Mouse (Mus musculus): ENCODE results near the gene Pnliprp2. TPM values are rescaled to one million over a fixed set of nuclear protein-coding genes. Genes with fewer than 3 reads are reported as not detected.

The Pnliprp2 gene
- polyA plus RNA-seq, 1 experiment from 2014 or later: 0.11 TPM

GRCm38 (mm10) chr19:58758871-58759270 lies 648 bp upstream of the Pnliprp2 start:
- Histone ChIP-seq H3K27ac (no peak overlapping the region), H3K9me3 (replicated peaks) (no peaks in the 10 kb centered on the region), H3K27me3 (ENCODE audit: low read depth, poor library complexity, severe bottlenecking) (0 out of 2 replicates have a peak, but pooled peaks cover 8% of the 10 kb centered on the region), H3K4me3 (no peak overlapping the region), H3K4me1 (peaks cover 13% of the 10 kb centered on the region), H3K36me3 (no peaks in the 10 kb centered on the region)
- 88% methylated on average over 4 of the region's 4 CpGs for WGBS
- no peak for DNase-seq (ENCODE audit: low spot score)

- no peaks in the 10 kb centered on the region for H3K9me3 ChIP-seq (replicated peaks)
- H3K36me3 ChIP-seq: no peaks in the 10 kb centered on the region
- WGBS: 15% methylated on average over 6 of the region's 6 CpGs
- H3K27ac ChIP-seq: no peak overlapping the region
- H3K4me3 ChIP-seq: 0 out of 2 replicates have a peak overlapping the region, but pooled peaks have one; percentile 6
- DNase-seq (ENCODE audit: low spot score): no peak
- H3K27me3 ChIP-seq (ENCODE audit: low read depth, poor library complexity, severe bottlenecking): 0 out of 2 replicates have a peak, but pooled peaks cover 8% of the 10 kb centered on the region
- H3K4me1 ChIP-seq: peaks cover 22% of the 10 kb centered on the region
Observed at GRCm38 (mm10) chr19:58762316-58762715, 2.8 kb downstream of the Pnliprp2 start.

GRCm38 (mm10) chr19:58762848-58763541 lies 3.5 kb downstream of the Pnliprp2 start:
- Histone ChIP-seq H3K4me1 (peaks cover 23% of the 10 kb centered on the region), H3K4me3 (peak overlapping the region; percentile 15; the same call in 1 of the 2 replicates), H3K27me3 (ENCODE audit: low read depth, poor library complexity, severe bottlenecking) (0 out of 2 replicates have a peak, but pooled peaks cover 8% of the 10 kb centered on the region), H3K9me3 (replicated peaks) (no peaks in the 10 kb centered on the region), H3K36me3 (no peaks in the 10 kb centered on the region), H3K27ac (peak overlapping the region; percentile 70; the same call in 1 of the 2 replicates)
- DNase-seq (ENCODE audit: low spot score): peak; percentile 77
- WGBS: 4% methylated on average over 12 of the region's 12 CpGs

DNA sequence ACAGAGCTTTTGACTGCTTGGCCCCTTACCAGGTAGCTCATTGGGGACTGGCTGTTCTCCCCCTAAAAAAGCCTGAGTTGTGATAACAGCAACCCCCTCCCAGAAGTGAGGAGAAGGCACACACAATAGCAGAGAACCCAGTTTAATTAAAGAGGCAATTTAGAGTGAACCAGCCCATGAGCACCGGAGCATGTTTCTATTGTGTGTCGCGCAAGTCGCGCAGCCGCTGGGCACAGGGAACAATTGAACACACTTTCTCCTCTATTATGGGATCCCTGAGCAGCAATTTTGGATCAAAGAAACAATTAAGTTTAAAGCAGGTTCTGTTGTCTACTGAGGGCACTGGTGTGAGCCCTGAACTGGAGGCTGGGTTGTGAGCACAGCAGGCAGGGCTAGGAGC lies 7.8 kb downstream of the Pnliprp2 start:
- Histone ChIP-seq H3K27me3 (ENCODE audit: low read depth, poor library complexity, severe bottlenecking) (peaks cover 7% of the 10 kb centered on the region), H3K9me3 (replicated peaks) (no peaks in the 10 kb centered on the region), H3K4me3 (no peak overlapping the region), H3K27ac (peak overlapping the region; percentile 8; the same call in 1 of the 2 replicates), H3K36me3 (no peaks in the 10 kb centered on the region), H3K4me1 (peaks cover 21% of the 10 kb centered on the region)
- no peak for DNase-seq (ENCODE audit: low spot score)
- 94% methylated on average over 6 of the region's 6 CpGs for WGBS

- Histone ChIP-seq H3K36me3 (no peaks in the 10 kb centered on the region), H3K4me1 (no peaks in the 10 kb centered on the region), H3K27ac (no peak overlapping the region), H3K27me3 (ENCODE audit: low read depth, poor library complexity, severe bottlenecking) (no peaks in the 10 kb centered on the region), H3K4me3 (no peak overlapping the region), H3K9me3 (replicated peaks) (no peaks in the 10 kb centered on the region)
- 84% methylated on average over 5 of the region's 5 CpGs for WGBS
- DNase-seq (ENCODE audit: low spot score): no peak
Observed at GRCm38 (mm10) chr19:58776461-58776860, 16.9 kb downstream of the Pnliprp2 start.

GRCm38 (mm10) chr19:58781566-58781965 lies 22.0 kb downstream of the Pnliprp2 start:
- Histone ChIP-seq H3K36me3 (no peaks in the 10 kb centered on the region), H3K27me3 (ENCODE audit: low read depth, poor library complexity, severe bottlenecking) (no peaks in the 10 kb centered on the region), H3K4me1 (0 out of 2 replicates have a peak, but pooled peaks cover 6% of the 10 kb centered on the region), H3K9me3 (replicated peaks) (no peaks in the 10 kb centered on the region), H3K4me3 (no peak overlapping the region), H3K27ac (no peak overlapping the region)
- DNase-seq (ENCODE audit: low spot score): no peak
- 74% methylated on average over 4 of the region's 4 CpGs for WGBS

DNA sequence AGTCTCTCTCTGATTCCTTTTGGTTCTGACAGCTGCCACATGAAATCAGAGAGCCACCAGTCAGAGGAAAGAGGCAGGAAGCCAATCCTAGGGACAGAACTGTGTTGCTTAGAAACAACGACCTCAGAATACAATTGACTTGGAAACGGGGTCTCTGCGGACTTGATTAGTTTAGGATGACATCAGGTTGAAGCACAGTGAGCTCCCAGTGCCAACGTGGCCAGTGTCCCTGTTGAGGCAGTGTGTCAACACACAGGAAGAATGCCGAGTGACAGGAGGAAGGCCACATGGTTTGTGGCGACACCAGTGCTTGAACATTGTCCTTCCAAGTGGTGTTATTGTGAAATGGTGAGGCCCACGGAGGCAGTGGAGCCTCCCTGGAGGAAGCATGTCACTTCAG lies 24.4 kb downstream of the Pnliprp2 start:
- 71% methylated on average over 7 of the region's 7 CpGs for WGBS

GRCm38 (mm10) chr19:58789194-58789593 lies 29.7 kb downstream of the Pnliprp2 start:
- Histone ChIP-seq H3K4me1 (peaks cover 8% of the 10 kb centered on the region), H3K27me3 (ENCODE audit: low read depth, poor library complexity, severe bottlenecking) (no peaks in the 10 kb centered on the region), H3K9me3 (replicated peaks) (no peaks in the 10 kb centered on the region), H3K36me3 (no peaks in the 10 kb centered on the region), H3K4me3 (no peak overlapping the region), H3K27ac (no peak overlapping the region)
- no peak for DNase-seq (ENCODE audit: low spot score)
- WGBS: 73% methylated on average over 11 of the region's 11 CpGs

More for the DNA sequence above, 24.4 kb downstream of the Pnliprp2 start:
- Histone ChIP-seq H3K27ac (no peak overlapping the region), H3K36me3 (no peaks in the 10 kb centered on the region), H3K4me1 (peaks cover 11% of the 10 kb centered on the region; the same call in 1 of the 2 replicates), H3K4me3 (no peak overlapping the region), H3K27me3 (ENCODE audit: low read depth, poor library complexity, severe bottlenecking) (no peaks in the 10 kb centered on the region), H3K9me3 (replicated peaks) (no peaks in the 10 kb centered on the region)
- no peak for DNase-seq (ENCODE audit: low spot score)

DNA sequence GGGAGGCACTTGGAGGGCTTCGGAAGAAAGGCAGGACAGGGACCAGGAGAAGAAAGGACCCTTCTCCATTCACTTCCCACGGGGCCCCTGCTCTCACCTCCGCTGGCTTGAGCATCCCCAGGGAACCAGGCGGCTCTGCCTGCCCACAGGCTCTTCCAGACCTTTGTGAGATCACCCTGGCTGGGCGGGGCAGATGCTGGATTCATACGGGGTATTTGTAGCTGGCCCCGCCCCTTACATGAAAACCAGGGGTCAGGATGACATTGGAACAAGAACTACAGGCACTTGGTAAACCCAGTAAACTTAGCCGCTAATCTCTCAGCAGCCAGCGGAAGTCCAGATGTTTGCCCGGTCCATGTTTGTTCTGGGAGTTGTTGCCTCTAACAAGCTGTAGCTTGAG lies 34.8 kb downstream of the Pnliprp2 start, which contains the start of gene 1700019N19Rik:
1700019N19Rik (minus strand) TSS at position 178 of the 400 bp plus-strand sequence.
- Histone ChIP-seq H3K27ac (no peak within 1 kb of the TSS; the same call in 1 of the 2 replicates), H3K4me3 (no peak within 1 kb of the TSS), H3K36me3 (no peaks in the 10 kb centered on the region), H3K9me3 (replicated peaks) (no peaks in the 10 kb centered on the region), H3K4me1 (peaks cover 15% of the 10 kb centered on the region), H3K27me3 (ENCODE audit: low read depth, poor library complexity, severe bottlenecking) (no peaks in the 10 kb centered on the region)
- no peak for DNase-seq (ENCODE audit: low spot score)
- WGBS: 56% methylated on average over 10 of the region's 10 CpGs

- Histone ChIP-seq H3K36me3 (no peaks in the 10 kb centered on the region), H3K27me3 (ENCODE audit: low read depth, poor library complexity, severe bottlenecking) (no peaks in the 10 kb centered on the region), H3K4me3 (no peak overlapping the region), H3K9me3 (replicated peaks) (no peaks in the 10 kb centered on the region), H3K4me1 (peaks cover 15% of the 10 kb centered on the region), H3K27ac (no peak overlapping the region)
- WGBS: 72% methylated on average over 12 of the region's 12 CpGs
- no peak for DNase-seq (ENCODE audit: low spot score)
Observed at GRCm38 (mm10) chr19:58795114-58795669, 35.7 kb downstream of the Pnliprp2 start.

- Histone ChIP-seq H3K27ac (no peak overlapping the region), H3K4me3 (no peak overlapping the region), H3K27me3 (ENCODE audit: low read depth, poor library complexity, severe bottlenecking) (no peaks in the 10 kb centered on the region), H3K4me1 (no peaks in the 10 kb centered on the region), H3K9me3 (replicated peaks) (no peaks in the 10 kb centered on the region), H3K36me3 (no peaks in the 10 kb centered on the region)
- no peak for DNase-seq (ENCODE audit: low spot score)
- 92% methylated on average over 9 of the region's 9 CpGs for whole genome bisulfite sequencing
Observed at GRCm38 (mm10) chr19:58805191-58805779, 45.8 kb downstream of the Pnliprp2 start.

- Histone ChIP-seq H3K36me3 (no peaks in the 10 kb centered on the region), H3K27ac (no peak overlapping the region), H3K27me3 (ENCODE audit: low read depth, poor library complexity, severe bottlenecking) (no peaks in the 10 kb centered on the region), H3K4me1 (no peaks in the 10 kb centered on the region), H3K4me3 (no peak overlapping the region), H3K9me3 (replicated peaks) (no peaks in the 10 kb centered on the region)
- DNase-seq (ENCODE audit: low spot score): peak; percentile 80
- WGBS: 3% methylated on average over 3 of the region's 3 CpGs
Observed at GRCm38 (mm10) chr19:58806364-58806763, 46.8 kb downstream of the Pnliprp2 start.

DNA sequence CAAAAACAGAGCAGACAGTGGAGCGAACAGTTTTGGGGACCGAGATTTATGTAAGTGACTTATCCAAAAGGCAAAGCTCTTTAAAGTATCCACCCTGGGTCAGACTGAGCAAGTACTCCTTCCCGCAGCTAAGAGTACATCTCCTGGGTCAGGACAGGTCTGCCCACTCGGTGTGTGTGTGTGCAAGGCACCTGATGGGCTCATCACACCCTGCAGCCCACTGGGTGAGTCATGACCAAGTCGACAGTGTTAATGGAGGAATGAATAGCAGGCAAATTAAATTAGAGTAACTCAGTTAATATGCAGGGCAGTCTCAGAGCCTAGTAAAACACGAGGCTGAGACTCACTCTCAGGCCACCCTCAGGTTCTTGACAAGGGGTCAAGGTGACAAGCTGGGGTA lies 49.3 kb downstream of the Pnliprp2 start:
- H3K36me3 ChIP-seq: no peaks in the 10 kb centered on the region
- no peak overlapping the region for H3K27ac ChIP-seq
- WGBS: 76% methylated on average over 6 of the region's 6 CpGs
- no peaks in the 10 kb centered on the region for H3K27me3 ChIP-seq (ENCODE audit: low read depth, poor library complexity, severe bottlenecking)
- H3K9me3 ChIP-seq (replicated peaks): no peaks in the 10 kb centered on the region
- H3K4me1 ChIP-seq: no peaks in the 10 kb centered on the region
- no peak overlapping the region for H3K4me3 ChIP-seq
- DNase-seq (ENCODE audit: low spot score): no peak
